Mouse (Mus musculus) embryonic facial prominence, embryonic 15.5 days (tissue): Measurements from ENCODE around the gene Fiz1. TPM values are rescaled to one million over a fixed set of nuclear protein-coding genes. Genes with fewer than 3 reads are reported as not detected.

Source experiments
- ATAC-seq: fragments of 200-750 bp; cut with Nextera tagmentation; 2 replicates; pipeline ENCODE4 v1.8.0; 2017; ENCODE audit warnings: low read depth, moderate TSS enrichment; ENCODE audit not compliant: insufficient number of reproducible peaks, low FRiP score, low TSS enrichment
- H3K27ac ChIP-seq: fragments of 300-500 bp; sonication (generic); replicated peaks from 2 replicates; pipeline ENCODE4 v1.5.1; 2015; ENCODE audit warnings: mild to moderate bottlenecking, inconsistent platforms
- H3K27me3 ChIP-seq: fragments of 300-500 bp; sonication (generic); 2 replicates; pipeline ENCODE4 v1.6.1; 2015; ENCODE audit warnings: inconsistent platforms
- H3K36me3 ChIP-seq: fragments of 300-500 bp; sonication (generic); 2 replicates; pipeline ENCODE4 v1.6.1; 2015; ENCODE audit warnings: mild to moderate bottlenecking, inconsistent platforms
- H3K4me1 ChIP-seq: fragments of 300-500 bp; sonication (generic); 2 replicates; pipeline ENCODE4 v1.6.1; 2015; ENCODE audit warnings: inconsistent platforms
- H3K4me2 ChIP-seq: fragments of 300-500 bp; sonication (generic); replicated peaks from 2 replicates; pipeline ENCODE4 v1.6.1; 2015; ENCODE audit warnings: mild to moderate bottlenecking, inconsistent platforms
- H3K4me3 ChIP-seq: fragments of 300-500 bp; sonication (generic); replicated peaks from 2 replicates; pipeline ENCODE4 v1.5.1; 2015; ENCODE audit warnings: mild to moderate bottlenecking, inconsistent platforms
- H3K9ac ChIP-seq: fragments of 300-500 bp; sonication (generic); 2 replicates; pipeline ENCODE4 v1.6.1; 2015; ENCODE audit warnings: inconsistent platforms
- H3K9me3 ChIP-seq: fragments of 300-500 bp; sonication (generic); replicated peaks from 2 replicates; pipeline ENCODE4 v1.6.1; 2016; ENCODE audit warnings: inconsistent platforms
- WGBS: fragments of 180-500 bp; shearing (Covaris S2); methylation state at CpG from one replicate; pipeline ENCODE4 v1.1.7; 2015; 5-methylcytosine and 5-hydroxymethylcytosine counted together
- polyA plus RNA-seq: library from polyadenylated mRNA; unstranded; fragments of >200 nt; fragmentation: Nextera tagmentation; extraction: Ambion mirVana; gene quantifications from 2 replicates; pipeline ENCODE4 v1.2.1, GENCODE M21; 2015

The Fiz1 gene
- 43.9 and 46.2 TPM in 2 replicates for polyA plus RNA-seq

DNA sequence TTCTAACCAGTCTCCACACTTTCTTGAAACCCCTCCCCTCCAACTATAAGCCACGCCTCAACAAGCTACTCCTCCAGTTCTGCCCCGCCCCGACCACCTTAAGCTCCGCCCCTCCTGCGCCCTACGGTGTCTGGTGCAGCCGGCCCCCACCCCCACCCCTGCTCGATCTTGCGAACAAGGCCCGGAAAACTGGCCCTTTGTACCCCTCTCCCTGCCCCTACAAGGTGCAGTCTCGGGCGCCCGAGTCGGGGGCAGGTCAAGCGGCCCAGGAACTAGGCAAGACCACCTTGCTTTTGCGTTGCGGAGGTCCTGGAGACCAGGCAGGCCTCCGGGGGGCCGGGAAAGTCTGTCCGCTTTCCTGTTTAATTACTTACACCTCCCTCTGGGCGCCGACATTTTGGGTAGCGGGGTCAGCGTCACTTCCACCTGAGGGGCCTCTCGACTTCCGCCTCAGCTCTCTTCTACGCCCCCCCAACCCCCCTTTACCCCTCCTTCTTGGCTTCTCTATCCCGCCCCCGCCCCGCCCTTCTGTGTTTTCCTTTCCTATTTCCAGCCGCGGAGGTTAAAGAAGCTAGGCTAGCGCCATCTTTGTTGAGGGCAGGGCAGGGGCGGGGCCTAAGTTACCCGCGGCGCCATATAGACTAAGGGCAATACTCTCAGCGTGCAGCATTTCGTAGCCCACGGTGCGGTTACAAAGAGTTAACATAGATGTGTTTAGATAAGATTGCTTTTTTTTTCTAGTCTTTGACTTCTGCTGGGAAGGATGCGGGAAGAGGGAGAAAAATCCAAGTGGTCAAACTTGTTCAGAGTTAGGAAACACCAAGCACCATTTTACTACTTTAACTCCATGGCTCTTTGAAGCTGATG is at the start of gene Fiz1, which contains the start of gene Zfp524:
Gene Fiz1, minus strand, starts transcription at position 447 of the 867 bp plus-strand sequence.
Gene Zfp524, plus strand, starts transcription at position 165 of the 867 bp plus-strand sequence.
- ATAC-seq, result peak; percentile 88
- WGBS, result under 1% methylated on average over 42 of the region's 42 CpGs

DNA sequence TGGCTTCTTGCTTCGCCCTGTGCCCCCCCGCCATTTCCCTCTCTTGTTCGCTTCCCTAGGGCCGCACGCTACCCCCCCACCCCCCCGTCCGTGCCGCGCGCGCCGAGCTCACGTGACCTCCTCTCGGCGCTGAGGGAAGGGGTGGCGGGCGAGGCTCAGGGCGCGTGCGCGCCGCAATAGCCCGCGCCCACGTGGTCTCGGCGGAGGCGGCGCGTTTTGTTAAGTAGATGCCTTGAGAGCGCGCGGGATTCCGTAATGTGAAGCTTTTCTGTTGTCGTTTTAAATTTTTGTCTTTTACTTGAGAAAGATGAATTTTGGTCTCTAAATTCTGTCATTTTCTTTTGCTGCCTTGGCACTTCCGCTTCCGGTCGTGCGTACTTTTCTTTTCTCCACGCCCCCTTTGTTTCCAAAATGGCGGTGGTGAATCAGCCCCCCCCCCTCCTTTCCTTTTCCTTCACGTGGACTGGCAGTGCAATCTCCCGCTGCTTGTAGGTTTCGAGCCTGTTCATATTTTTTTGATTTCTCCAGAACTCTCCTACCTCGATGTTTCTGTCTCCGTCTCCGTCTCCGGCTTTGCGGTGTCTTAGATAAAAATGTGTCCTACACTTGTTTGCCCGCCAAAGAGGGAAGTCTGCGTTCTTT is 48.0 kb upstream of the Fiz1 start:
- H3K4me1 ChIP-seq, result peaks cover 54% of the 10 kb centered on the region
- peak overlapping the region; percentile 77 for H3K4me3 ChIP-seq
- H3K9me3 ChIP-seq, result no peaks in the 10 kb centered on the region
- H3K9ac ChIP-seq, result peak overlapping the region; percentile 71
- H3K27me3 ChIP-seq, result no peaks in the 10 kb centered on the region
- ATAC-seq, result peak; percentile 61
- peak overlapping the region; percentile 84 for H3K4me2 ChIP-seq
- WGBS, result 0% methylated on average over 51 of the region's 51 CpGs
- peaks cover 14% of the 10 kb centered on the region for H3K36me3 ChIP-seq
- H3K27ac ChIP-seq, result peak overlapping the region; percentile 99

More for the DNA sequence above, at the start of gene Fiz1, which contains the start of gene Zfp524:
- Histone ChIP-seq H3K9me3 (no peaks in the 10 kb centered on the region), H3K4me3 (peak within 1 kb of the TSS; percentile 74), H3K36me3 (peaks cover 44% of the 10 kb centered on the region), H3K4me1 (no peaks in the 10 kb centered on the region), H3K9ac (peak within 1 kb of the TSS; percentile 84), H3K27me3 (no peaks in the 10 kb centered on the region), H3K4me2 (peak within 1 kb of the TSS; percentile 54), H3K27ac (peak within 1 kb of the TSS; percentile 99)

DNA sequence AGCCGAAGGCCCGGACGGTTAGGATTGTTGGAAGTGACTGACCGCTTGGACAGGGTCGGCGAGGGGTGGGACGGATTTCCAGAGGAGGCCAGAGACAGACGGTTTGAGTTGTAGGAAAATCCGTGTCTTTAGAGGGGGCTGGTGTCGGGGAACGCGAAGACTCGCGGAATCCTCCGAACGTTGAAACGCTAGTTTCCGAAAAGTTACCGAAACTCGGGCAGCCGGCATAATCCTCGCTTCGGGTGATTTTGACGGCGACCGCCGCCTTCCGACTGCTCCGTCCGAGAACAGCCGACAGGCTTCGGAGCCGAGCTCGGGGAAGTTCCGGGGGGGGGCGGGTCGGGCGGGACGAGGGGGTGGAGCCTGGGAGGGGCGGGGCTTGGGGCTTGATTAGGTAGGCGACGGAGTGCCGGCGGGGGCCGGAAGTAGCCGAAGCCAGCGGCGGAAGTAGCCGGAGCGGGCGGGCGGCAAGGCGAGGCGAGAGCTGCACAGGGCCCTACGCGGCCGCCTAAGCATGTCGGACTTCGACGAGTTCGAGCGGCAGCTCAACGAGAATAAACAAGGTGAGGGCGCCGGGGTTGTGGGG is 47.4 kb upstream of the Fiz1 start, which contains the start of gene U2af2:
Gene U2af2, plus strand, starts transcription at position 370 of the 586 bp plus-strand sequence.
- H3K9me3 ChIP-seq, result no peaks in the 10 kb centered on the region
- peak within 1 kb of the TSS; percentile 74 for H3K9ac ChIP-seq
- no peaks in the 10 kb centered on the region for H3K27me3 ChIP-seq
- WGBS, result under 1% methylated on average over 64 of the region's 65 CpGs
- peaks cover 60% of the 10 kb centered on the region for H3K4me1 ChIP-seq
- H3K4me2 ChIP-seq, result peak within 1 kb of the TSS; percentile 84
- peak; percentile 81 for ATAC-seq
- peak within 1 kb of the TSS; percentile 77 for H3K4me3 ChIP-seq
- peak within 1 kb of the TSS; percentile 99 for H3K27ac ChIP-seq
- peaks cover 8% of the 10 kb centered on the region; the same call in 1 of the 2 replicates for H3K36me3 ChIP-seq

DNA sequence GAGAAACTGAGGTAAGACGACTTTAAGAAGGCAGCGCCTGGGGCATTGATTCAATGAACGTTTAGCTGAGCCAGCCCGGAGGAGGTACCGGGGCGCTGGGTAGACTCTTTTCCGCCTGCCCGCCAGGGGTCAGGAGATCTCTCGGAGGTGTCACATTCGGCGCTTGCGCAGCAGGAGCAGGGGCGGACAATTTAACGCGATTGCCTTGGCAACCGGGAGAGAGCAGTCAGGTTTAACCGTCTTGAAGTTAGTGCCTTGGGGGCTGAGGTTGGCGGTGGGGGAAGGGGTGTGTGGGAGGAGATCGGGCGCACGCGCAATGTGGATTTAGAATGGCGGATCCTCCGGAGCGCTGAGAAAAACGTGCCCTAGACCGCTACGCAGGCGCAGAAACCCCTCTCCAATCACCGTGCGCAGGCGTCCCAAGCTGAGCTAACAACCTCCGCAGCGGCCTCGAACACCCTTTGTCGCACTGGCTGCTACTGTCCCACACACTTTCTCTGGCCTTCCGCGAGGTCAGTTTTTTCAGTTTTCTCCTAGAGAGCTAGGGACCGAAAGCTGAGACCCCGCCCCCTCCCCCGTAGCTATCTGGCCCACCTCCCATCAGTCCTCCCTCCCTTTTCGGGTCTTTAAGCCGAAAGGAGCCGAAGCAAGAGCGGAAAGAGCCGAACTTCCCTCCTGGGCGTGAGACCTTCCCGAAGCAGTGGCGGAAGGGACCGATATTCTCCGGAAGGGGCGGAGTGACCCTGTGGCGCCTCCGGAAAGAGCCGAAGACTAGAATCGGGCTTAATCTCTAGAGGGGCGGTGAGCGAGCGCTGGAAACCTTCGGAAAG is 46.7 kb upstream of the Fiz1 start:
- WGBS, result under 1% methylated on average over 60 of the region's 60 CpGs
- Histone ChIP-seq H3K4me2 (peak overlapping the region; percentile 84), H3K27ac (peak overlapping the region; percentile 99), H3K4me1 (peaks cover 65% of the 10 kb centered on the region), H3K4me3 (peak overlapping the region; percentile 77), H3K27me3 (no peaks in the 10 kb centered on the region), H3K9ac (peak overlapping the region; percentile 74), H3K36me3 (peaks cover under 1% of the 10 kb centered on the region; the same call in 1 of the 2 replicates), H3K9me3 (no peaks in the 10 kb centered on the region)
- peak; percentile 89 for ATAC-seq

DNA sequence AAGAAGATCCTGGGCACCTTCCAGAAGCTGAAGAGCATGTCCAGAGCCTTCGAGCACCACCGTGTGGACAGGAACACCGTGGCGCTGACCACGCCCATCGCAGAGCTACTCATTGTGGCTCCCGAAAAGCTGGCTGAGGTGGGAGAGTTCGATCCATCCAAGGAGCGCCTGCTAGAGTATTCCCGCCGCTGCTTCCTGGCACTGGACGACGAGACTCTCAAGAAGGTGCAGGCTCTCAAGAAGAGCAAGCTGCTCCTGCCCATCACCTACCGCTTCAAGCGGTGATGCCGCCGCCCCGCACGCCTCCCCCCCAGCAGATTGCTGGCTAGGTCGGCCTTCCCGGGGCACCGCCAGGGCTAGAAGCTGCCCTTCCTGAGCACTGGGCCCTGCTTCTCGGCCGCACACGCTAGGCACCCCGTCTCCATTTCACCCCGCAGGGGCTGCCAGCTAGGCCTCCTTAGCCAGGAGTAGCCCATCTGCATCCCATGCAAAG is 45.8 kb upstream of the Fiz1 start:
- peaks cover 62% of the 10 kb centered on the region for H3K4me1 ChIP-seq
- 4% methylated on average over 27 of the region's 27 CpGs for WGBS
- ATAC-seq, result no peak
- peak overlapping the region; percentile 99 for H3K27ac ChIP-seq
- no peaks in the 10 kb centered on the region for H3K36me3 ChIP-seq
- no peaks in the 10 kb centered on the region for H3K9me3 ChIP-seq
- peak overlapping the region; percentile 77 for H3K4me3 ChIP-seq
- H3K4me2 ChIP-seq, result peak overlapping the region; percentile 84
- peak overlapping the region; percentile 74 for H3K9ac ChIP-seq
- H3K27me3 ChIP-seq, result peaks cover 8% of the 10 kb centered on the region

DNA sequence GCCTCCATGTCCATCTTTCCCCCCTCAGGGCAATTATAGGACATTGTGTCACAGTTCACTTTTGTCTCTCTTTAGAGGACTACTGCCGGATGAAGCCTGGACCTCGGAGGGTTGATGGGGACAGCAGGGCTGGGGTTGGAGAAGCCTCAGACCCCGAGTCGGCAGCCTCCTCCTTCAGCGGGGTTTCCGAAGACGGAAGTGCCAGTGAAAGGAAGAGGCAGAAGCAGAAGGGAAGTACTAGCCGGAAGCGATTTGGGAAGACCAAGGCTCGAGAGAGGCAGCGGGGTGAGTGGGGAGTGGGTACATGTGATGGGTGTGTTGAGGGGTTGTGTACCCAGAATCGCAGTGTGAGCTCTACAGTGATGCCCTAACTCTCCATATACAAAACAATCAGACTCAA is 44.9 kb upstream of the Fiz1 start:
- Histone ChIP-seq H3K9me3 (no peaks in the 10 kb centered on the region), H3K9ac (no peak overlapping the region), H3K36me3 (no peaks in the 10 kb centered on the region), H3K27ac (no peak overlapping the region), H3K4me2 (no peak overlapping the region), H3K4me3 (no peak overlapping the region), H3K27me3 (peaks cover 16% of the 10 kb centered on the region), H3K4me1 (peaks cover 64% of the 10 kb centered on the region)
- no peak for ATAC-seq
- 89% methylated on average over 12 of the region's 12 CpGs for WGBS

DNA sequence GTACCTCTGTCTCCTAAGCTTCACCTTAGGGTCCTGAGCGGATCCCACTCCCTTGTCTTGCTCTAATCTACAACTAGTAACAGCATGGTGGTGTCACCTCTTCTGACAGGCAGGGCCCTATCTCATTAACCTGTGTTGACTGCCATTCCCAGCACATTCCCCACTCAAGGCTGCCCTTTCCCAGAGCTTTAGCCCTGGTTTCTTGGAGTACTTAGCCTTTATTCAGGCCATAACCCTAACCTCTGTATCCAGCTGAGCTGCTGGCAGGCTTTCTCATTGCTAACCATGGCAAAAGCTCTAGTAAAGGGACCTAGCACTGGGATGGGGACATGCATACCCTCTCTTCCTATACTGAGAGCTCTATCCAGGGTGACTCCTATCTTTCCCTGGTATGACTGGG is 44.1 kb upstream of the Fiz1 start:
- H3K9me3 ChIP-seq, result no peaks in the 10 kb centered on the region
- ATAC-seq, result no peak
- 100% methylated on average over 1 of the region's 1 CpGs for WGBS
- H3K4me1 ChIP-seq, result peaks cover 65% of the 10 kb centered on the region
- H3K27me3 ChIP-seq, result peaks cover 24% of the 10 kb centered on the region
- no peak overlapping the region for H3K9ac ChIP-seq
- H3K4me2 ChIP-seq, result no peak overlapping the region
- H3K36me3 ChIP-seq, result no peaks in the 10 kb centered on the region
- H3K4me3 ChIP-seq, result no peak overlapping the region
- H3K27ac ChIP-seq, result no peak overlapping the region

DNA sequence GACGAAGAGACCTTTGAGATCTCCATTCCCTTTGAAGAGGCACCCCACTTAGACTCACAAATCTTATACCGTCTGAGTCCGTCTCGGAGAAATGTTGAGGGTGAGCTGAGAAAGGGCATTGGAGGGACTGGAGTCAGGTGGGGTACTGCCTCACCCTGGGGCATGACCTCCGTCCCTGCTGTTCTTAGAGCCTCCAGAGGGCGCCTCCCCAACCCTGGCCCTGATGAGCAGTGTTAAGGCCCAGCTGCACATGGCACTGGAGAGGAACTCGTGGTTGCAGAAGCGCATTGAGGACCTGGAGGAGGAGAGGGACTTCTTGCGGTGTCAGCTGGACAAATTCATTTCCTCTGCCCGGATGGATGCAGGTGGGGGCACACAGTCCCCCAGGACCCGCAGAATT is 43.3 kb upstream of the Fiz1 start:
- ATAC-seq, result no peak
- Histone ChIP-seq H3K4me1 (peaks cover 66% of the 10 kb centered on the region), H3K9me3 (no peaks in the 10 kb centered on the region), H3K27me3 (peaks cover 32% of the 10 kb centered on the region), H3K9ac (no peak overlapping the region), H3K4me3 (peak overlapping the region; percentile 69), H3K36me3 (no peaks in the 10 kb centered on the region), H3K27ac (no peak overlapping the region), H3K4me2 (peak overlapping the region; percentile 87)
- whole genome bisulfite sequencing, result 34% methylated on average over 11 of the region's 11 CpGs

DNA sequence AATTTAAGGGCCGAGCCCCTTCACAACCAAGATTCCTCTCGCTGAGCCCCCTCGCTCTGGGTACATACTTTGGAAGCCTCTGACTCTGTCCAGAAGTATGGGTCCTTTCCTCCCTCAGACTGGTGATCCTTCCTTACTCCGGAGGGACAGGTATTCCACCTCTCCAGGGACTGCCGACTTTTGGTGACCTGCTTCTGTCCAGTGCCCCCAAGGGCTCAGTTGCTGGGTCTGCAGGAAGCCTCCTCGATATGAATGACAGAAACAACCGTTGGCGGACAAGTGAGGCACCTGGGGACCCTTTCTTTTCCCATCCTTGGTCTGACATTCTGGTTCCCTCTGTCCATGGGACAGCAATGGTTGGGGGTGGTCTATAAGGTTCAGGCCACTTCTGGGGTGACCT is 42.9 kb upstream of the Fiz1 start:
- Histone ChIP-seq H3K27ac (0 out of 2 replicates have a peak overlapping the region, but pooled peaks have one; percentile 58), H3K4me3 (peak overlapping the region; percentile 69), H3K4me2 (peak overlapping the region; percentile 87), H3K4me1 (peaks cover 70% of the 10 kb centered on the region), H3K27me3 (peaks cover 34% of the 10 kb centered on the region), H3K9ac (peak overlapping the region; percentile 87), H3K36me3 (no peaks in the 10 kb centered on the region), H3K9me3 (no peaks in the 10 kb centered on the region)
- WGBS, result 27% methylated on average over 8 of the region's 8 CpGs
- ATAC-seq, result no peak

DNA sequence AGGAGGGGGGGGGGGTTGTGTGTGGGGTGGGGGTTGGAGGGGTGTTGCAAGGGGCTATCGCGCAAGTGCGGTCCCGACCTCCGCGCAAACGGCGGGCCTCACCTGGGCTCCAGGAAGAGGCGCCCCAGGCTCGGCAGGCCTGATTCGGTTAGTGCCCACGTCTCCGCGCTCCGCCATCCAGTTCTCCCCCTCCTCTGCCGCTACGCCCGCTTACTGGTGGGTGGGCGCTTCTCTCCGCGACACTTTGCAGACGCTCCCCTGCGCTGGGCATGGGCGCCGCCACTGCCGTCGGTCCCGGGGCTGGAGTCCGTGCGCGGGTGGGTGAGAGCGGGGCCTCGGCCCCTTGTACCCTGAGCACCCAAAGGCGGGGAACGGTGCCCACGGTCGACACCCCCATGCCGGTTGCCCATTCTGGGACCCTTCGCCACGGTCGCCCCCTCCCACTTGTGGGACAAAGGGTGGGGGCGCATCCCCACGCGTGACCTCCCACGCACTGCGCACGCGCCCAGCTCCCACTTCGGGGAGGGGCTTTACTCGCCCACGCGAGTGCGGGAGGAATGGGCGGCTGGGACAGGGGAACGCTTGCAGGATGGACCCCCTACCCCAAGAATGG is 42.3 kb upstream of the Fiz1 start:
- Histone ChIP-seq H3K27me3 (peaks cover 34% of the 10 kb centered on the region), H3K27ac (peak overlapping the region; percentile 58; the same call in 1 of the 2 replicates), H3K36me3 (no peaks in the 10 kb centered on the region), H3K9ac (peak overlapping the region; percentile 87), H3K4me2 (peak overlapping the region; percentile 87), H3K4me3 (peak overlapping the region; percentile 69), H3K4me1 (peaks cover 76% of the 10 kb centered on the region), H3K9me3 (no peaks in the 10 kb centered on the region)
- peak; percentile 13; the same call in 1 of the 2 replicates for ATAC-seq
- WGBS, result under 1% methylated on average over 48 of the region's 55 CpGs
